Mouse (Mus musculus) kidney, adult 2 months (tissue): ENCODE data around the gene Slc26a3.

ENCODE experiments used
- CTCF ChIP-seq: fragments of 200-500 bp; conservative IDR thresholded peaks from 2 replicates; pipeline ENCODE4 v1.5.1; 2011; ENCODE audit warnings: low read depth, mild to moderate bottlenecking, control low read depth, low read length, moderate library complexity, mixed read lengths; ENCODE audit not compliant: insufficient read depth, insufficient read length
- POLR2A ChIP-seq: fragments of 200-500 bp; IDR thresholded peaks from one replicate; pipeline ENCODE4 v1.6.1; 2011; ENCODE audit warnings: low read depth, low read length, control low read depth

DNA sequence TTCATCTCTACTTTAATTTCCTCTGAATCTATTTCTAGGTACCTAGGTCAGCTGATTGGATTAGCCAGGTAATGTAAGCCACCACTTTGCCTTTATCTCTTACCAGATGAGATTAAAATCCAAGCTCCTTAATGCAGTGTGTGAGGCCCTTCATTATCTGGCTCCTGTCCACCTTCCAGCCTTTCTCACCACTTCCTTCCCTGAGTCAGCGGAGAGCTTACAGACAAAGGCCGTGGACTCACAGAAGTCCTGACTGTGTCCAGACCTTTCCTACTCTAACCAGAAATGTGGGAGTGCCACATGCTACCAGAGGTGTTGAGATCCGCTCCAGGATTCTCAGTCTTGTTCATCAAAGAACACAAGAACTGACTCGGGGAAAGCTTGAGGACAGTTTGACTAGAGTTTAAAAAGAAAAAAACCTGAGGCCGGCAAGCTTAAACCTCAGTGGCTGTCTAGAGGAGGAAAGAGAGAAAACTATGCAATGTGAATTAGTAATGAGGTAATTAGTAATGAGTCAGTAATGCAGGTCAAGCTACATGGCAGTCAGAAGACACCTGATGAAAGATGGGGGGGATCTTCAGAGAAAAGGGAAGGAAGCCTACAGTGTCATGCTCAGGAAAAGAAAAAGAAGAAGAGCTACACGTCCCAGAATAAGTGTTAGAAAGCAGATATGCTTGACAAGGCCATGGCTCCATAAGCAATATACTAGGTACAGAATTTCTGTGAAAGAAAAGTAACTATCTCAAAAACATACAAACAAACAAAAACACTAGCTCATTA, 123.2 kb downstream of the Slc26a3 start:
- TF ChIP-seq CTCF (no peak), POLR2A (no peak)
